Mouse (Mus musculus) forebrain, embryonic 11.5 days (tissue): Measurements from ENCODE around the gene Olfr313. TPM values are rescaled to one million over a fixed set of nuclear protein-coding genes. Genes with fewer than 3 reads are reported as not detected.
"Not testable (repeated sequence)": the region's sequence is repeated elsewhere in the genome, so short reads cannot be mapped to it uniquely, and the experiment has no call there.

ENCODE experiments used
- ATAC-seq: fragments of 200-750 bp; cut with Nextera tagmentation; replicated peaks from 2 replicates; pipeline ENCODE4 v1.8.0; 2017; ENCODE audit warnings: moderate TSS enrichment; ENCODE audit not compliant: low FRiP score
- DNase-seq: peaks from one replicate; pipeline ENCODE4 v3.0.0-alpha.2; 2017; ENCODE audit warnings: low spot score
- H3K27ac ChIP-seq: fragments of 300-500 bp; sonication (generic); 2 replicates; pipeline ENCODE4 v1.5.1; 2014; ENCODE audit warnings: low read depth, low read length
- H3K27me3 ChIP-seq: fragments of 300-500 bp; sonication (generic); 2 replicates; pipeline ENCODE4 v1.6.1; 2014; ENCODE audit warnings: mild to moderate bottlenecking, low read length, mixed read lengths; ENCODE audit not compliant: control insufficient read depth, insufficient read depth
- H3K36me3 ChIP-seq: fragments of 300-500 bp; sonication (generic); 2 replicates; pipeline ENCODE4 v1.6.1; 2014; ENCODE audit warnings: mild to moderate bottlenecking, low read length, moderate library complexity, mixed read lengths; ENCODE audit not compliant: control insufficient read depth, insufficient read depth
- H3K4me1 ChIP-seq: fragments of 300-500 bp; sonication (generic); replicated peaks from 2 replicates; pipeline ENCODE4 v1.6.1; 2014; ENCODE audit warnings: low read length, mixed read lengths; ENCODE audit not compliant: control insufficient read depth, insufficient read depth
- H3K4me2 ChIP-seq: fragments of 300-500 bp; sonication (generic); 2 replicates; pipeline ENCODE4 v1.6.1; 2014; ENCODE audit warnings: low read depth, mild to moderate bottlenecking, low read length, moderate library complexity, mixed read lengths; ENCODE audit not compliant: severe bottlenecking
- H3K4me3 ChIP-seq: fragments of 300-500 bp; sonication (generic); 2 replicates; pipeline ENCODE4 v1.5.1; 2014; ENCODE audit warnings: low read depth, low read length
- H3K9ac ChIP-seq: fragments of 300-500 bp; sonication (generic); 2 replicates; pipeline ENCODE4 v1.6.1; 2014; ENCODE audit warnings: low read length
- H3K9me3 ChIP-seq: fragments of 300-500 bp; sonication (generic); 2 replicates; pipeline ENCODE4 v1.6.1; 2016; ENCODE audit warnings: low read length, mixed read lengths; ENCODE audit not compliant: control insufficient read depth
- WGBS: fragments of 180-500 bp; shearing (Covaris S2); extraction: QIAGEN DNeasy Blood & Tissue Kit; methylation state at CpG from one replicate; pipeline ENCODE4 v1.1.7; 2014; 5-methylcytosine and 5-hydroxymethylcytosine counted together
- polyA plus RNA-seq: library from polyadenylated mRNA; unstranded; fragments of >200 nt; fragmentation: Nextera tagmentation; extraction: Ambion mirVana; gene quantifications from 2 replicates; pipeline ENCODE4 v1.2.1, GENCODE M21; 2014

The Olfr313 gene
- polyA plus RNA-seq: 0.07 TPM in 1 of 2 replicates, not detected in the other

GRCm38 (mm10) chr11:58814700-58815099 lies at the start of gene Olfr313:
Gene Olfr313 (plus strand): TSS chr11:58815000.
- not testable (repeated sequence) for H3K4me2 ChIP-seq, H3K9ac ChIP-seq, H3K36me3 ChIP-seq, H3K4me3 ChIP-seq, DNase-seq, ATAC-seq, H3K9me3 ChIP-seq, H3K4me1 ChIP-seq, H3K27ac ChIP-seq, H3K27me3 ChIP-seq
- 77% methylated on average over 1 of the region's 1 CpGs for WGBS

- Histone ChIP-seq H3K4me2 (no peak within 1 kb of the TSS), H3K27ac (no peak within 1 kb of the TSS), H3K9me3 (no peaks in the 10 kb centered on the region), H3K36me3 (no peaks in the 10 kb centered on the region), H3K9ac (no peak within 1 kb of the TSS), H3K27me3 (no peaks in the 10 kb centered on the region), H3K4me3 (no peak within 1 kb of the TSS), H3K4me1 (no peaks in the 10 kb centered on the region)
- no peak for ATAC-seq
- no peak for DNase-seq
These were observed 41.9 kb upstream of the Olfr313 start, which contains the start of gene Olfr315 for GRCm38 (mm10) chr11:58772888-58773287. Gene Olfr315 (plus strand): TSS chr11:58773188.

GRCm38 (mm10) chr11:58782480-58783089 lies 32.2 kb upstream of the Olfr313 start, which contains the start of gene Olfr314:
Gene Olfr314 (plus strand): TSS chr11:58782952.
- no peaks in the 10 kb centered on the region for H3K27me3 ChIP-seq
- DNase-seq (no peak), ATAC-seq (no peak)
- WGBS: 92% methylated on average over 6 of the region's 6 CpGs
- H3K9ac ChIP-seq: no peak within 1 kb of the TSS
- no peak within 1 kb of the TSS for H3K27ac ChIP-seq
- no peaks in the 10 kb centered on the region for H3K9me3 ChIP-seq
- H3K36me3 ChIP-seq: no peaks in the 10 kb centered on the region
- H3K4me3 ChIP-seq: no peak within 1 kb of the TSS
- H3K4me1 ChIP-seq: no peaks in the 10 kb centered on the region
- no peak within 1 kb of the TSS for H3K4me2 ChIP-seq

- H3K4me2 ChIP-seq: no peak overlapping the region
- no peaks in the 10 kb centered on the region for H3K27me3 ChIP-seq
- H3K27ac ChIP-seq: no peak overlapping the region
- H3K4me1 ChIP-seq: no peaks in the 10 kb centered on the region
- DNase-seq: no peak
- no peak overlapping the region for H3K4me3 ChIP-seq
- no peak for ATAC-seq
- no peaks in the 10 kb centered on the region for H3K9me3 ChIP-seq
- H3K36me3 ChIP-seq: no peaks in the 10 kb centered on the region
- no peak overlapping the region for H3K9ac ChIP-seq
- WGBS: 85% methylated on average over 2 of the region's 2 CpGs
These were observed 30.6 kb upstream of the Olfr313 start for GRCm38 (mm10) chr11:58784182-58784581.

GRCm38 (mm10) chr11:58787651-58788050 lies 27.1 kb upstream of the Olfr313 start:
- WGBS: 89% methylated on average over 10 of the region's 10 CpGs
- no peak overlapping the region for H3K4me3 ChIP-seq

GRCm38 (mm10) chr11:58788346-58788745 lies 26.5 kb upstream of the Olfr313 start:
- Histone ChIP-seq H3K4me2 (no peak overlapping the region), H3K9ac (no peak overlapping the region), H3K27me3 (no peaks in the 10 kb centered on the region), H3K4me1 (no peaks in the 10 kb centered on the region), H3K27ac (no peak overlapping the region), H3K9me3 (no peaks in the 10 kb centered on the region), H3K36me3 (no peaks in the 10 kb centered on the region), H3K4me3 (no peak overlapping the region)
- no peak for ATAC-seq
- DNase-seq: no peak
- 86% methylated on average over 8 of the region's 8 CpGs for WGBS

More at GRCm38 (mm10) chr11:58787651-58788050, 27.1 kb upstream of the Olfr313 start:
- Histone ChIP-seq H3K9ac (no peak overlapping the region), H3K4me1 (no peaks in the 10 kb centered on the region), H3K27me3 (no peaks in the 10 kb centered on the region), H3K9me3 (no peaks in the 10 kb centered on the region), H3K27ac (no peak overlapping the region), H3K4me2 (no peak overlapping the region), H3K36me3 (no peaks in the 10 kb centered on the region)
- DNase-seq (no peak), ATAC-seq (no peak)

GRCm38 (mm10) chr11:58789532-58789931 lies 25.3 kb upstream of the Olfr313 start:
- H3K4me1 ChIP-seq: no peaks in the 10 kb centered on the region
- H3K4me2 ChIP-seq: no peak overlapping the region
- H3K27ac ChIP-seq: no peak overlapping the region
- no peak overlapping the region for H3K4me3 ChIP-seq
- H3K36me3 ChIP-seq: no peaks in the 10 kb centered on the region
- no peak for DNase-seq
- 26% methylated on average over 3 of the region's 3 CpGs for WGBS
- H3K9ac ChIP-seq: no peak overlapping the region
- H3K9me3 ChIP-seq: no peaks in the 10 kb centered on the region
- no peak for ATAC-seq
- no peaks in the 10 kb centered on the region for H3K27me3 ChIP-seq

- DNase-seq (no peak), ATAC-seq (no peak)
- no peak overlapping the region for H3K4me2 ChIP-seq
- H3K4me1 ChIP-seq: no peaks in the 10 kb centered on the region
- WGBS: 65% methylated on average over 2 of the region's 2 CpGs
- no peaks in the 10 kb centered on the region for H3K9me3 ChIP-seq
- no peaks in the 10 kb centered on the region for H3K36me3 ChIP-seq
- H3K4me3 ChIP-seq: no peak overlapping the region
- H3K27me3 ChIP-seq: no peaks in the 10 kb centered on the region
- no peak overlapping the region for H3K9ac ChIP-seq
- H3K27ac ChIP-seq: no peak overlapping the region
These were observed 24.7 kb upstream of the Olfr313 start for GRCm38 (mm10) chr11:58790053-58790452.

GRCm38 (mm10) chr11:58790646-58791045 lies 24.2 kb upstream of the Olfr313 start:
- no peak overlapping the region for H3K27ac ChIP-seq
- ATAC-seq: no peak
- H3K9ac ChIP-seq: no peak overlapping the region
- DNase-seq: no peak
- no peaks in the 10 kb centered on the region for H3K36me3 ChIP-seq
- no peaks in the 10 kb centered on the region for H3K9me3 ChIP-seq
- WGBS: 89% methylated on average over 6 of the region's 6 CpGs
- no peaks in the 10 kb centered on the region for H3K27me3 ChIP-seq
- H3K4me2 ChIP-seq: no peak overlapping the region
- H3K4me3 ChIP-seq: no peak overlapping the region
- H3K4me1 ChIP-seq: no peaks in the 10 kb centered on the region
